Mouse (Mus musculus): ENCODE measurements at regions not wholly inside any gene's neighbourhood (a gene's known extent, or its start where the extent isn't known, plus 50 kb on each side); places are given as distances from the start of the nearest gene placed in this dataset.

DNA sequence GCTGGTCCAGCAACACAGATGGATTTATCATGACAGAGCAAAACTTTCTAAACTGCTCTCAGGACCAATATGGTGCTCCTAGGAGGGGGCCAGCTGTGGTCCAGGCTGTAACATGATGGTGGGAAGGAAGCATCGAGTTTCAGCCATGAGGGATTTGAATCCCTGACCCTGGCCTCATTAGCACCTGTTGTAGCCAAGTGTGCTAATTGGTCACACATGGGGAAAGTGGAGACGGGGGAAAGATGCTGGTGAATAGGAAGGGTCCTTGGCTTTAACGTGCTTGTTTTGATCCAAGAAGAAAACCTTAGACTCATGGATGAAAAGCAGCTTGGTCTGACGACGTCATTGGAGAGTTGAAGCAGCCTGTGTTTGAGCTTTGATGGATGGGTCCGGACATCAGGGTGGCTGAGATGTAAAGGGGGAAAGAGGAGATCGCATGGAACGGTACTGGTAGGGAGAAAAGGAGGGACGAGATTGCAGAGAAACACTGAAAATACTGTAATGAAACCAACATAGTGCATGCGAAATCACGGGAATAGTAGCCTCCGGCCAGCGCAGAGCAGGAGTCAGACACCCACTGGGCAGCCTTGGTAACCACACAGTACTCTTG lies 304.9 kb downstream of the Gm11011 start:
- H3K4me1 ChIP-seq (ENCODE audit: control insufficient read depth in 1 of 2, insufficient read depth in 2 of 2) = no peaks in the 10 kb centered on the region
- in situ Hi-C loops (cut with MboI; ENCODE audit: low pct_ligation_motif_present, low pct_unique_long_range_greater_than_20kb, low sequenced_read_pairs) (no loop called here), dilution Hi-C loops (cut with MboI; ENCODE audit: extremely low pct_ligation_motif_present, extremely low pct_unique_long_range_greater_than_20kb, low sequenced_read_pairs) (no loop called here)
- no peaks in the 10 kb centered on the region for H3K79me2 ChIP-seq (replicated peaks; ENCODE audit: control insufficient read depth, extremely low read depth, insufficient read depth, poor library complexity, severe bottlenecking)
- H3K36me3 ChIP-seq (replicated peaks in 1 of 2; ENCODE audit: control insufficient read depth in 1 of 2, insufficient read depth in 1 of 2, low read length in 1 of 2) = no peaks in the 10 kb centered on the region
- H3K27me3 ChIP-seq (replicated peaks) = no peaks in the 10 kb centered on the region
- no peak overlapping the region for H3K9ac ChIP-seq (ENCODE audit: insufficient read depth, low read depth)
- DNase-seq (ENCODE audit: extremely low read depth) = no peak
- H3K4me3 ChIP-seq (replicated peaks in 1 of 3; ENCODE audit: low read depth in 2 of 3, low read length in 2 of 3, poor library complexity in 1 of 3) = no peak overlapping the region
- no peak overlapping the region for H3K27ac ChIP-seq (ENCODE audit: insufficient read depth, low read depth)
- peaks cover 75% of the 10 kb centered on the region for H3K9me3 ChIP-seq (replicated peaks; ENCODE audit: low read length)
- TF ChIP-seq TCF12 (IDR thresholded peaks at IDR 0.05; ENCODE audit: low read depth, low read length) (no peak), BHLHE40 (IDR thresholded peaks at IDR 0.05; ENCODE audit: low read depth, low read length) (no peak), MAX (IDR thresholded peaks at IDR 0.05; ENCODE audit: low read length) (no peak), EP300 (IDR thresholded peaks at IDR 0.05; ENCODE audit: low read length) (no peak), PAX5 (IDR thresholded peaks at IDR 0.05; ENCODE audit: low read length) (no peak), MAZ (IDR thresholded peaks at IDR 0.05; ENCODE audit: low read depth, low read length) (no peak), RCOR1 (conservative IDR thresholded peaks at IDR 0.05; ENCODE audit: low read depth, low read length) (no peak), KAT2A (IDR thresholded peaks at IDR 0.05; ENCODE audit: insufficient replicate concordance, low read length) (no peak), USF1 (IDR thresholded peaks at IDR 0.05; ENCODE audit: low read depth, low read length) (no peak), MYC (IDR thresholded peaks at IDR 0.05; ENCODE audit: low read depth, low read length) (no peak), E2F4 (IDR thresholded peaks at IDR 0.05; ENCODE audit: insufficient replicate concordance, low read depth, low read length) (no peak), SMC3 (IDR thresholded peaks at IDR 0.05; ENCODE audit: low read depth, low read length) (no peak), NRF1 (IDR thresholded peaks at IDR 0.05; ENCODE audit: low read depth, low read length) (no peak)
- H3K4me2 ChIP-seq (ENCODE audit: insufficient read depth, low read depth, poor library complexity, severe bottlenecking) = no peak overlapping the region

DNA sequence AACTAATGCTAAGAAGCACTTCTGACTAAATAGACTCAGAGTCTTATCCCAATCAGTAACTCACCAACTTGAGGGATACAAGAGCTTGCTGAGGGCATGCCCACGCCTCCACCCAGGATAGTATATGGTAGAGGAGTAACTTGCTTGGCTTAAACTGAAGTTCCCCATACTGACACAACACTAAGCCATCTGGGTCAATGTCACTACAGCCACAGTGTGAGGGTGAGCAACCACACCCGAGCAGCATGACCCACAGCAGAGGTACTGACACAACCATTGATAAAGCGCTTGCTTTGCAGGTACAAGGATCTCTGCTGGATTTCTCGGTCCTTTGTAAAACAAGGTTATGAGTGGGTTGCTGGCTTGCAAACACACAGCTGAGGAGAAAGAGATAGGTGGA lies 312.2 kb downstream of the Gm11011 start:
- no peak for DNase-seq (ENCODE audit: extremely low read depth)
- no peaks in the 10 kb centered on the region for H3K4me1 ChIP-seq (ENCODE audit: control insufficient read depth in 1 of 2, insufficient read depth in 2 of 2)
- no peaks in the 10 kb centered on the region for H3K79me2 ChIP-seq (replicated peaks; ENCODE audit: control insufficient read depth, extremely low read depth, insufficient read depth, poor library complexity, severe bottlenecking)
- TF ChIP-seq ZNF384 (IDR thresholded peaks at IDR 0.05; ENCODE audit: low read depth, low read length) (no peak), JUN (IDR thresholded peaks at IDR 0.05; ENCODE audit: insufficient read depth, low read depth, low read length) (no peak), ELF1 (IDR thresholded peaks at IDR 0.05; ENCODE audit: low read depth, low read length) (no peak), USF1 (IDR thresholded peaks at IDR 0.05; ENCODE audit: low read depth, low read length) (no peak), CHD1 (IDR thresholded peaks at IDR 0.05; ENCODE audit: low read depth, low read length) (no peak), RAD21 (IDR thresholded peaks at IDR 0.05; ENCODE audit: low read depth, low read length) (no peak), RCOR1 (conservative IDR thresholded peaks at IDR 0.05; ENCODE audit: low read depth, low read length) (no peak), HCFC1 (IDR thresholded peaks at IDR 0.05; ENCODE audit: low read depth, low read length) (no peak), ZKSCAN1 (IDR thresholded peaks at IDR 0.05; ENCODE audit: borderline replicate concordance, low read depth, low read length) (no peak), MEF2A (IDR thresholded peaks at IDR 0.05; ENCODE audit: borderline replicate concordance, low read depth, low read length) (no peak), MXI1 (IDR thresholded peaks at IDR 0.05; ENCODE audit: low read depth, low read length) (no peak), MYC (IDR thresholded peaks at IDR 0.05; ENCODE audit: low read depth, low read length) (no peak), NRF1 (IDR thresholded peaks at IDR 0.05; ENCODE audit: low read depth, low read length) (no peak), NELFE (IDR thresholded peaks at IDR 0.05; ENCODE audit: low read depth, low read length) (no peak)
- H3K27ac ChIP-seq (ENCODE audit: insufficient read depth, low read depth) = no peak overlapping the region
- H3K9me3 ChIP-seq (replicated peaks; ENCODE audit: low read length) = peaks cover 78% of the 10 kb centered on the region
- H3K36me3 ChIP-seq (replicated peaks in 1 of 2; ENCODE audit: control insufficient read depth in 1 of 2, insufficient read depth in 1 of 2, low read length in 1 of 2) = no peaks in the 10 kb centered on the region
- dilution Hi-C loops (cut with MboI; ENCODE audit: extremely low pct_ligation_motif_present, extremely low pct_unique_long_range_greater_than_20kb, low sequenced_read_pairs) (no loop called here), in situ Hi-C loops (cut with MboI; ENCODE audit: low pct_ligation_motif_present, low pct_unique_long_range_greater_than_20kb, low sequenced_read_pairs) (no loop called here)
- H3K4me2 ChIP-seq (ENCODE audit: insufficient read depth, low read depth, poor library complexity, severe bottlenecking) = no peak overlapping the region
- H3K27me3 ChIP-seq (replicated peaks) = no peaks in the 10 kb centered on the region
- H3K4me3 ChIP-seq (replicated peaks in 1 of 3; ENCODE audit: low read depth in 2 of 3, low read length in 2 of 3, poor library complexity in 1 of 3) = no peak overlapping the region
- no peak overlapping the region for H3K9ac ChIP-seq (ENCODE audit: insufficient read depth, low read depth)

All from CH12.LX (cell line).